Mouse (Mus musculus) lung, adult 2 months (tissue): ENCODE measurements around the gene Polk. TPM values are rescaled to one million over a fixed set of nuclear protein-coding genes. Genes with fewer than 3 reads are reported as not detected.

ENCODE experiments used
- DNase-seq: peaks from one replicate; pipeline ENCODE4 v3.0.0; 2022
- H3K4me1 ChIP-seq: fragments of 200-500 bp; 2 replicates; pipeline ENCODE4 v1.6.1; 2011; ENCODE audit warnings: low read length; ENCODE audit not compliant: control insufficient read depth, insufficient read depth
- H3K4me3 ChIP-seq: fragments of 200-500 bp; replicated peaks from 2 replicates; pipeline ENCODE3; 2011; ENCODE audit warnings: low read depth, mild to moderate bottlenecking, control low read depth, low read length; ENCODE audit errors: extremely low read depth
- CTCF ChIP-seq: fragments of 200-500 bp; IDR thresholded peaks from 2 replicates; pipeline ENCODE4 v1.5.1; 2011; ENCODE audit warnings: mild to moderate bottlenecking, low read length, control low read depth; ENCODE audit not compliant: insufficient read depth
- POLR2A ChIP-seq: fragments of 200-500 bp; IDR thresholded peaks from 2 replicates; pipeline ENCODE4 v1.6.1; 2011; ENCODE audit warnings: low read depth, mild to moderate bottlenecking, control low read depth, low read length, borderline replicate concordance; ENCODE audit errors: extremely low read depth
- WGBS: fragments of 180-500 bp; shearing (Covaris S2); methylation state at CpG from one replicate; pipeline ENCODE4 v1.1.7; 2018; 5-methylcytosine and 5-hydroxymethylcytosine counted together
- polyA plus RNA-seq: library from polyadenylated mRNA; depleted of rRNA; stranded (reverse); fragments of >200 nt; gene quantifications from 2 replicates; pipeline ENCODE4 v1.2.3, GENCODE M21; 2012

The Polk gene
- polyA plus RNA-seq, 1 experiment, result 3.6 TPM

- no peak for TF ChIP-seq CTCF
- no peak for TF ChIP-seq POLR2A
- DNase-seq, result no peak
- WGBS, result 79% methylated on average over 5 of the region's 5 CpGs
- Histone ChIP-seq H3K4me3 (no peak overlapping the region), H3K4me1 (no peaks in the 10 kb centered on the region)
Measured at GRCm38 (mm10) chr13:96458018-96458417, 84.4 kb downstream of the Polk start.

GRCm38 (mm10) chr13:96457566-96457965, 84.8 kb downstream of the Polk start:
- WGBS, result 93% methylated on average over 5 of the region's 5 CpGs
- no peak for DNase-seq
- no peak for TF ChIP-seq POLR2A
- no peak for TF ChIP-seq CTCF
- H3K4me1 ChIP-seq, result no peaks in the 10 kb centered on the region
- no peak overlapping the region for H3K4me3 ChIP-seq

- H3K4me3 ChIP-seq, result no peak overlapping the region
- no peaks in the 10 kb centered on the region for H3K4me1 ChIP-seq
- DNase-seq, result no peak
- TF ChIP-seq POLR2A (no peak), CTCF (no peak)
- 62% methylated on average over 3 of the region's 3 CpGs for WGBS
Measured at GRCm38 (mm10) chr13:96454288-96454687, 88.1 kb downstream of the Polk start.

- Histone ChIP-seq H3K4me1 (no peaks in the 10 kb centered on the region), H3K4me3 (no peak overlapping the region)
- TF ChIP-seq CTCF, result no peak
- TF ChIP-seq POLR2A, result no peak
- no peak for DNase-seq
- 93% methylated on average over 3 of the region's 3 CpGs for WGBS
Measured at GRCm38 (mm10) chr13:96452621-96453020, 89.8 kb downstream of the Polk start.

GRCm38 (mm10) chr13:96451386-96452140, 90.8 kb downstream of the Polk start:
- TF ChIP-seq POLR2A, result no peak
- TF ChIP-seq CTCF, result no peak

GRCm38 (mm10) chr13:96450869-96451268, 91.5 kb downstream of the Polk start:
- TF ChIP-seq POLR2A, result no peak
- no peak for TF ChIP-seq CTCF
- H3K4me1 ChIP-seq, result no peaks in the 10 kb centered on the region
- WGBS, result 82% methylated on average over 7 of the region's 7 CpGs
- DNase-seq, result no peak
- H3K4me3 ChIP-seq, result no peak overlapping the region

More at GRCm38 (mm10) chr13:96451386-96452140, 90.8 kb downstream of the Polk start:
- no peak overlapping the region for H3K4me3 ChIP-seq
- no peak for DNase-seq
- 80% methylated on average over 11 of the region's 11 CpGs for WGBS
- H3K4me1 ChIP-seq, result no peaks in the 10 kb centered on the region

- Histone ChIP-seq H3K4me1 (no peaks in the 10 kb centered on the region), H3K4me3 (no peak overlapping the region)
- WGBS, result 80% methylated on average over 11 of the region's 11 CpGs
- DNase-seq, result no peak
- no peak for TF ChIP-seq POLR2A
- no peak for TF ChIP-seq CTCF
Measured at GRCm38 (mm10) chr13:96450205-96450856, 92.0 kb downstream of the Polk start.

GRCm38 (mm10) chr13:96440436-96440835, 101.9 kb downstream of the Polk start:
- H3K4me3 ChIP-seq, result no peak overlapping the region
- H3K4me1 ChIP-seq, result no peaks in the 10 kb centered on the region
- TF ChIP-seq POLR2A (no peak), CTCF (no peak)
- DNase-seq, result no peak
- WGBS, result 90% methylated on average over 4 of the region's 4 CpGs

- H3K4me1 ChIP-seq, result peaks cover 24% of the 10 kb centered on the region
- no peak overlapping the region for H3K4me3 ChIP-seq
- TF ChIP-seq CTCF (no peak), POLR2A (no peak)
- no peak for DNase-seq
- 67% methylated on average over 1 of the region's 1 CpGs for WGBS
Measured at GRCm38 (mm10) chr13:96436921-96437320, 105.5 kb downstream of the Polk start.

- peaks cover 24% of the 10 kb centered on the region for H3K4me1 ChIP-seq
- DNase-seq, result no peak
- TF ChIP-seq POLR2A (no peak), CTCF (no peak)
- 31% methylated on average over 13 of the region's 13 CpGs for WGBS
- H3K4me3 ChIP-seq, result no peak overlapping the region
Measured at GRCm38 (mm10) chr13:96435793-96436192, 106.6 kb downstream of the Polk start.
